Mouse (Mus musculus) ES-E14 (cell line): Measurements from ENCODE around the gene Sntb2. TPM values are rescaled to one million over a fixed set of nuclear protein-coding genes. Genes with fewer than 3 reads are reported as not detected.
A peak's percentile ranks its signal among the peaks of the same experiment; 100 is the strongest.

Experiments
- DNase-seq: peaks from one replicate; pipeline ENCODE4 v3.0.0-alpha.2; 2013; ENCODE audit warnings: low read depth, low spot score
- H3K27ac ChIP-seq: 2 replicates; pipeline ENCODE4 v1.5.1; 2012; ENCODE audit warnings: low read depth, mild to moderate bottlenecking, low read length, moderate library complexity, mixed read lengths; ENCODE audit not compliant: poor library complexity, insufficient read depth, severe bottlenecking
- H3K36me3 ChIP-seq: 2 replicates; pipeline ENCODE4 v1.6.1; 2012; ENCODE audit warnings: mild to moderate bottlenecking, low read length, moderate library complexity, mixed read lengths; ENCODE audit not compliant: control insufficient read depth, poor library complexity, insufficient read depth, severe bottlenecking
- H3K4me1 ChIP-seq, 2 experiments: fragments of 150-350 bp in 1 of 2; sonication (generic) in 1 of 2; 2 replicates each; pipeline ENCODE4 v1.6.1; 2012; ENCODE audit warnings: low read length in 2 of 2, mild to moderate bottlenecking in 1 of 2, mixed read lengths in 1 of 2; ENCODE audit not compliant: control insufficient read depth in 2 of 2, insufficient read depth in 2 of 2, poor library complexity in 1 of 2
- H3K4me3 ChIP-seq, 2 experiments: fragments of 150-350 bp in 1 of 2; sonication (generic) in 1 of 2; 2 replicates each; pipeline ENCODE4 v1.5.1; 2012; ENCODE audit warnings: low read length in 2 of 2, low read depth in 1 of 2, mild to moderate bottlenecking in 1 of 2, mixed read lengths in 1 of 2; ENCODE audit not compliant: insufficient read depth in 1 of 2, poor library complexity in 1 of 2, severe bottlenecking in 1 of 2
- H3K9ac ChIP-seq: 2 replicates; pipeline ENCODE4 v1.6.1; 2012; ENCODE audit warnings: low read depth, mild to moderate bottlenecking, low read length, mixed read lengths; ENCODE audit not compliant: poor library complexity, insufficient read depth, severe bottlenecking
- H3K9me3 ChIP-seq: fragments of 150-350 bp; sonication (generic); 2 replicates; pipeline ENCODE4 v1.6.1; 2012; ENCODE audit warnings: low read depth, mild to moderate bottlenecking, low read length; ENCODE audit not compliant: control insufficient read depth, insufficient read depth
- CHD2 ChIP-seq: IDR thresholded peaks from 2 replicates; pipeline ENCODE4 v1.6.1; 2014; ENCODE audit warnings: mild to moderate bottlenecking, low read depth, low read length, inconsistent platforms
- HCFC1 ChIP-seq: IDR thresholded peaks from 2 replicates; pipeline ENCODE4 v1.6.1; 2012; ENCODE audit warnings: low read length, inconsistent platforms, borderline replicate concordance; ENCODE audit not compliant: insufficient read depth
- MAFK ChIP-seq: IDR thresholded peaks from 2 replicates; pipeline ENCODE4 v1.6.1; 2014; ENCODE audit warnings: mild to moderate bottlenecking, low read depth, low read length, inconsistent platforms; ENCODE audit not compliant: insufficient read depth
- ZC3H11A ChIP-seq: IDR thresholded peaks from 2 replicates; pipeline ENCODE4 v1.6.1; 2012; ENCODE audit warnings: low read depth, mild to moderate bottlenecking, inconsistent platforms, low read length, borderline replicate concordance
- ZNF384 ChIP-seq: IDR thresholded peaks from 2 replicates; pipeline ENCODE4 v1.6.1; 2012; ENCODE audit warnings: low read depth, low read length, inconsistent platforms
- in situ Hi-C, 2 experiments: fragments of 600-800 bp; cut with MboI; formaldehyde crosslinking; loops; one replicate each; pipeline ENCODE4 v1.15.1; 2025; ENCODE audit warnings: low sequenced_read_pairs in 2 of 2, inconsistent platforms in 1 of 2; ENCODE audit not compliant: unreplicated experiment in 2 of 2
- total RNA-seq: library from RNA; depleted of rRNA; stranded (reverse); fragments of 300-350 nt; gene quantifications from 2 replicates; pipeline ENCODE4 v1.2.3, GENCODE M21; 2012

Gene Sntb2
- total RNA-seq, 1 experiment: 32.4 TPM

- peaks cover 8 to 13% of the 10 kb centered on the region in 2 experiments for H3K4me1 ChIP-seq
- DNase-seq: no peak
- in situ Hi-C loops: no loop called here
- no peak overlapping the region for H3K27ac ChIP-seq
- H3K36me3 ChIP-seq: no peaks in the 10 kb centered on the region
- H3K9me3 ChIP-seq: no peaks in the 10 kb centered on the region
- no peak overlapping the region for H3K4me3 ChIP-seq
- no peak overlapping the region for H3K9ac ChIP-seq
- no peak for TF ChIP-seq CHD2
- no peak for TF ChIP-seq HCFC1
- TF ChIP-seq ZC3H11A: no peak
- no peak for TF ChIP-seq ZNF384
- no peak for TF ChIP-seq MAFK
These were observed 13.2 kb downstream of the Sntb2 start for GRCm38 (mm10) chr8:106948678-106949243.

- H3K36me3 ChIP-seq: no peaks in the 10 kb centered on the region
- TF ChIP-seq HCFC1 (no peak), ZC3H11A (no peak), MAFK (no peak)
- no peak overlapping the region for H3K9ac ChIP-seq
- no peak overlapping the region for H3K4me3 ChIP-seq
- H3K9me3 ChIP-seq: no peaks in the 10 kb centered on the region
- peaks cover 5 to 11% of the 10 kb centered on the region in 2 experiments; a peak in 2 of 4 replicates for H3K4me1 ChIP-seq
- in situ Hi-C loops: no loop called here
- no peak for DNase-seq
- no peak overlapping the region; the same call in 1 of the 2 replicates for H3K27ac ChIP-seq
These were observed 16.2 kb downstream of the Sntb2 start for GRCm38 (mm10) chr8:106951707-106952106.

DNA sequence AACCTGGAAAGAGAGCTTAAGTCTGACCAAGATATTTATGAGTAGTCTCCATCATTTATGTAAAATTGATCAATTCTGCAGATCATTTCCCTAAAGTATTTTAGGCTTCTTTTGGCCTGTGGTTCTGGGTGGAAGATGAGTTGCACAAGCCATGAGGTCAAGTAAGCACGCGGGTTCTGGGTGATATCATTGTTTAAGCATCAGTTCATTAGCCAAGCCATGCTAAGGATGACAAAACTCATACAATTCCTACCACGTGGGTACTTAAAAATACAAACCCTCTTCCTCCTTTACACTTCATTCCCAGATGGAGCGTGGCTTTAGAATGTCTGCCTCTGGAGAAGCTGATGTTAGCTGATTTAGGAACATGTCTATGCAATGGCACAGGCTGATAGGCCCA lies 18.0 kb downstream of the Sntb2 start:
- Histone ChIP-seq H3K4me1 (peaks cover 3 to 6% of the 10 kb centered on the region in 2 experiments; a peak in 2 of 4 replicates), H3K9ac (no peak overlapping the region), H3K4me3 (no peak overlapping the region), H3K27ac (no peak overlapping the region), H3K9me3 (no peaks in the 10 kb centered on the region), H3K36me3 (0 out of 2 replicates have a peak, but pooled peaks cover 2% of the 10 kb centered on the region)
- no peak for DNase-seq
- in situ Hi-C loops: no loop called here
- TF ChIP-seq ZC3H11A: no peak
- TF ChIP-seq HCFC1: no peak

DNA sequence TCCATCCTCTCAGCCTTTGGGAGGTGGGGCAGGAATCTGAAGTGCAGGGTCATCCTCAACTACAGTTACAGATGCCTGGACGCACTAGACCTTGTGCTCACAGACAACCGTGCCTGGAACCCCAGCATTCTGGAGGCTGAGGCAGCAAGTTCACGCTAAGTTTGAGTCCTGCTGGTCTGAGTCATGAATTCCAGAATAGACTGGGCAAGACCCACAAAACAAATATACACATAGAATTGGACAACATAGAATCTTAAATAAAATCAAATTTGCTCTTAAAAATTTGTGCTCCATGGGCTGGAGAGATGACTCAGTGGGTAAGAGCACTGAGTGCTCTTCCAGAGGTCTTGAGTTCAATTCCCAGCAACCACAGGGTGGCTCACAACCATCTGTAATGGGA lies 21.5 kb downstream of the Sntb2 start:
- DNase-seq: no peak

DNA sequence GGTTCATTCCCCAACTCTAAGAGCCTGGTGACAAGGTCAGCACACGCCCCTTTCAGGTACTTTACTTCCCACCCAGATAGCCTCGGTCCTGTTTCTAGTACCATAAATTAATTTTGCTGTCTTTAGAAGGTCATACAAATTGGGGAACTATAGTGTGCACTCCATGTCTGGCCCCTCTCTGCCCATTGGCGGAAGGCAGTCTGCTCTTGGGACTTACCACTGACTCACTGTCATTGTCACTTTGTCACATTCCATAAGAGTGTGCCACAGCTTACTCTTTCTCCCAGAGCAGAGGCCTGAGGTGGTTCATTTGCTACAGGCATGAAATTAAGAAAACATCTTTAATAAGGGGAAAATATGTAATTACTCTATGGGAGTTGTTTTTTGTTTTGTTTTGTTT lies 22.7 kb downstream of the Sntb2 start:
- H3K4me1 ChIP-seq: peaks cover 5 to 11% of the 10 kb centered on the region in 2 experiments
- TF ChIP-seq HCFC1 (no peak), ZNF384 (no peak), ZC3H11A (no peak), MAFK (no peak), CHD2 (no peak)
- no peak overlapping the region for H3K4me3 ChIP-seq
- in situ Hi-C loops: no loop called here
- no peak for DNase-seq
- H3K36me3 ChIP-seq: 0 out of 2 replicates have a peak, but pooled peaks cover 2% of the 10 kb centered on the region
- H3K9me3 ChIP-seq: no peaks in the 10 kb centered on the region
- no peak overlapping the region for H3K9ac ChIP-seq
- H3K27ac ChIP-seq: no peak overlapping the region

More for the DNA sequence above, 21.5 kb downstream of the Sntb2 start:
- TF ChIP-seq HCFC1 (no peak), ZC3H11A (no peak), MAFK (no peak), CHD2 (no peak), ZNF384 (no peak)
- Histone ChIP-seq H3K27ac (0 out of 2 replicates have a peak overlapping the region, but pooled peaks have one; percentile 12), H3K9me3 (no peaks in the 10 kb centered on the region), H3K9ac (no peak overlapping the region), H3K4me3 (no peak overlapping the region), H3K4me1 (peaks cover 2 to 3% of the 10 kb centered on the region in 2 experiments; a peak in 3 of 4 replicates), H3K36me3 (0 out of 2 replicates have a peak, but pooled peaks cover 2% of the 10 kb centered on the region)
- in situ Hi-C loops: no loop called here
